Mouse (Mus musculus) small intestine, adult 10 weeks (tissue): Measurements from ENCODE around the gene Prss38. TPM values are rescaled to one million over a fixed set of nuclear protein-coding genes. Genes with fewer than 3 reads are reported as not detected.

ENCODE experiments used
- polyA plus RNA-seq: library from polyadenylated mRNA; stranded (reverse); fragments of 350-450 nt; fragmentation: Illumina TruSeq; extraction: RNeasy Lipid Tissue Mini Kit (QIAGEN cat#74804); gene quantifications from one replicate; pipeline ENCODE4 v1.2.3, GENCODE M21; 2014; ENCODE audit warnings: low replicate concordance

Gene Prss38
- not detected for polyA plus RNA-seq

GRCm38 (mm10) chr11:59375475-59375874, at the start of gene Prss38:
TSS of gene Prss38 (minus strand) at chr11:59375657.

Other genes with a start within 250 kb of the Prss38 start
- gene Obscn, start 239.3 kb downstream of the Prss38 start, polyA plus RNA-seq, result not detected
- gene Iba57, start 211.9 kb downstream of the Prss38 start, polyA plus RNA-seq, result 0.78 TPM
- gene Gjc2, start 192.4 kb downstream of the Prss38 start, polyA plus RNA-seq, result not detected
- gene Guk1, start 183.4 kb downstream of the Prss38 start, polyA plus RNA-seq, result 3.9 TPM
- 14.2 TPM for gene Mrpl55, start 173.2 kb downstream of the Prss38 start, polyA plus RNA-seq
- 0.45 TPM for gene 2310033P09Rik, start 167.3 kb downstream of the Prss38 start, polyA plus RNA-seq
- gene Arf1, start 147.4 kb downstream of the Prss38 start, polyA plus RNA-seq, result 277 TPM
- gene Wnt3a, start 84.9 kb downstream of the Prss38 start, polyA plus RNA-seq, result not detected
- 0.19 TPM for gene Wnt9a, start 68.7 kb downstream of the Prss38 start, polyA plus RNA-seq
- gene Jmjd4, start 74.4 kb upstream of the Prss38 start, polyA plus RNA-seq, result 7.8 TPM
- gene Snap47, start 75.5 kb upstream of the Prss38 start, polyA plus RNA-seq, result 7.9 TPM
- gene Zfp867, start 96.8 kb upstream of the Prss38 start, polyA plus RNA-seq, result 3.6 TPM
- gene Zkscan17, start 151.1 kb upstream of the Prss38 start, polyA plus RNA-seq, result 0.85 TPM
- gene Nlrp3, start 165.9 kb upstream of the Prss38 start, polyA plus RNA-seq, result not detected
- not detected for gene Olfr222, start 200.6 kb upstream of the Prss38 start, polyA plus RNA-seq
- not detected for gene Olfr223, start 217.6 kb upstream of the Prss38 start, polyA plus RNA-seq